Mouse (Mus musculus): ENCODE results near the gene Wdr48.

DNA sequence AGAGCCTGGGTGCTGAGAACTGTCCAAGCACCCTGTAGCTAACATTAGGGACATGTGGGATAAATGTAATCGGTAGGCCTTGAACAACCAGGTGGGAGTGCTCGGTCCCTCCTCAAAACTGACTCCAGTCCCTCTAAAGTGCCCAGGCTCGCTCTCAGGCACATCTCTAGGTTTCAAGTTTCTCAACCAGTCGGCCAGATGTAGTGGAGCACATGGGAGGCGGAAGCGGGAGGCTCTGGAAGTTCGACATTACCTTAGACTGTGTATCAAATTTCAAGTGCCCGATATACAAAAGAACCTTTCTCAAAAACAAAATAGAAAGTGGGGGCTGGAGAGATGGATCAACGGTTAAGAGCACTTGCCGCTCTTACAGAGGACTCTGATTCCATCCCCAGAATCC, 45.0 kb downstream of the Wdr48 start:
- no peak for TF ChIP-seq CTCF (IDR thresholded peaks at IDR 0.05; ENCODE audit: insufficient read depth, low read length)
- TF ChIP-seq POLR2A (IDR thresholded peaks at IDR 0.05; ENCODE audit: borderline replicate concordance, extremely low read depth, low read depth, low read length): no peak

All from lung, adult 2 months (tissue).